Mouse (Mus musculus) E14TG2a.4 (cell line): ENCODE data around the gene Comtd1.

Experiments used
- CTCF ChIP-seq: conservative IDR thresholded peaks from 2 replicates; pipeline ENCODE4 v1.5.1; 2014; ENCODE audit warnings: low read length
- NANOG ChIP-seq: IDR thresholded peaks from 2 replicates; pipeline ENCODE4 v1.6.1; 2014; ENCODE audit warnings: borderline replicate concordance, low read length, mixed read lengths
- POU5F1 ChIP-seq: IDR thresholded peaks from 2 replicates; pipeline ENCODE4 v1.6.1; 2014; ENCODE audit warnings: low read length, borderline replicate concordance

- no peak for TF ChIP-seq CTCF
- no peak for TF ChIP-seq NANOG
- no peak for TF ChIP-seq POU5F1
Observed at GRCm38 (mm10) chr14:21813847-21814246, 34.9 kb downstream of the Comtd1 start.
